Mouse (Mus musculus) hindlimb bud, embryonic 11.5 days (tissue): ENCODE measurements around the gene Dok1.

Source experiments
- DNase-seq: peaks from one replicate; pipeline ENCODE4 v3.0.0-alpha.2; 2012; ENCODE audit warnings: low read depth, low spot score; ENCODE audit errors: extremely low spot score

The Dok1 gene

DNA sequence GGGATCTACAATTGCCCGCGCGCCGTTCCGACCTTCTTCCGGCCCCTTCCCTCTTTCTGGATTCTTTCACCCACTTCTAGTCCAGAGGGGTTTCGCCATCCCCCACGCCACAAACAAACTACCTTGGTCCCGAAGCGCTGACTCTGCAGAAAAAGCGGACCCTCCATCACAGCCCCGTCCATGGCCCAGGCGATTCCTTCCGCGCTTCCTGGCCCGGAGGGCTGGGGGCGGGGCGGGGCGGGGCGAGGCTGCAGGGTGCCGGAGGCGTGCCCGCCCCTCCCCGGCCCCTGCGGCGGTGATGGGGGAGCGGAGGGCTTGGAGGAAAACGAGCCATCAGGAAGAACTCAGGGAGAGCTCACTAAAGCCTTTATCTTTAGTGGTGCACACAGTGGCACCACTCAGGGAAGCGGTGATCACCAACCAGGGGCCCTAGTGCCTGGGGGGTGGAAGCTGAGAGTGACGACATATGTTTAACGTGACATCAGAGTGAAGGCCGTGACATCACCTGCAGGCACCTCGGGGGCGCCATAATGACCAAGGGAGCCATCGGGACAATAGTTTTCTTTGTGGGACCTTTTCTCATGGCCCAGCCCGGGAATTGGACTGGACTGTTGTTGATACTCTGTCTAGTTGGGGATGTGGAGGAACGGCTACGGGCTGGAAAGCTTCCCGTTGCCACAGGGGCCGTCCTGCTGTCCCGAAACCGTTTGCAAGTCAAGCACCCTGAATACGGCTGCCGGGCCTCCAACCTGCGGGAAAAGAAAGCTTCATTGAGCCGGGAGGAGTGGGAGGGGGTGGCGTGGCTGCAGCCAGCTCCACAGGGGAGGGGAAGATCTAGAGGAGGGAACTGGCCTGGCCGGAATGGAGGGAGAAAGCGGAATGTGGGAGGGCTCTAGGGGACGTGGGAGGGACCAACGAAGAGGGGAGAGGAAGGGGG is at the start of gene Dok1, which contains the start of gene Loxl3:
Gene Dok1 (minus strand): TSS at position 223 of the 937 bp plus-strand sequence.
Gene Loxl3 (plus strand): TSS at position 925 of the 937 bp plus-strand sequence.
- DNase-seq = peak; percentile 37

DNA sequence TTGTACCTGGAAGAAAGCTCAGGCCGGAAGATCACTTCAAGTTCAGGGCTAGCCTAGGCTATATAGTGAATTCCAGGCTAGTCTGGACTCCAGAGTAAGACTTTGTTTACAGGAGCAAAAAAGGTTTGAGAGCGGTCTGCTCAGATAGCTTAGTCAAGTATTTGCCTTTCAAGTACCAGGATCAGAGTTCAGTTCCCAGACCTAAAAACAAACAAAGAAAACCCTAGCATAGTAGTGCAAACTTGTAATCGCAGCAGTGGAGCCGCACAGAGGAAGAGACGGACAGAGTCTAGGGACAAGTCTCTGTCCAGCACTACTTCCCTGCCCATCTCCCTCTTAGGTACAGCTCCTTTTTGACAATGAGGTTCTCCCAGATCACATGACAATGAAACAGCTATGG is 46.9 kb upstream of the Dok1 start:
- no peak for DNase-seq

DNA sequence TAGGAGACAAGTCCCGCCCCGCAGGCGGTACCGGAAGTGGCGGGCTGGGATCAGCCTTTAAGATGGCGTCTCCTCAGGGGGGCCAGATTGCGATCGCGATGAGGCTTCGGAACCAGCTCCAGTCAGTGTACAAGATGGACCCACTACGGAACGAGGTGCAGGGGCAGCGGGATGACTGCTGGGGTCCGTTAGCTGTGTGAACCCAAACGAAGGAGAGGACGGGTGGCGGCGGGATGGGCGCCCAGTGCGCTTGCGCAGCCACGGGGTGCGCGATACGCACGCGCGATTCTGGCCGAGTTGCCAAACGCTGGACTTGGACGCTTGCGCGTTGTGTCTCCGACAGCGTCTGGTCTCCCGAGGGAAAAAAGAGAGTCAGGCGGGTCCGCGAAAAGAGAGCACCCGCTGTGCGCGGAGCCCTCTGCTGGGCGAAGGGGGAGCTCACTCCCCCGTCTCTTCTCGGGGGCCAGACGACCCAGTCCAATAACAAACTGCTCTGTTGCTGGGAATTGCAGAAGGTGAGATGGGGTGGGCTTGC is 45.1 kb upstream of the Dok1 start:
- peak; percentile 96 for DNase-seq

DNA sequence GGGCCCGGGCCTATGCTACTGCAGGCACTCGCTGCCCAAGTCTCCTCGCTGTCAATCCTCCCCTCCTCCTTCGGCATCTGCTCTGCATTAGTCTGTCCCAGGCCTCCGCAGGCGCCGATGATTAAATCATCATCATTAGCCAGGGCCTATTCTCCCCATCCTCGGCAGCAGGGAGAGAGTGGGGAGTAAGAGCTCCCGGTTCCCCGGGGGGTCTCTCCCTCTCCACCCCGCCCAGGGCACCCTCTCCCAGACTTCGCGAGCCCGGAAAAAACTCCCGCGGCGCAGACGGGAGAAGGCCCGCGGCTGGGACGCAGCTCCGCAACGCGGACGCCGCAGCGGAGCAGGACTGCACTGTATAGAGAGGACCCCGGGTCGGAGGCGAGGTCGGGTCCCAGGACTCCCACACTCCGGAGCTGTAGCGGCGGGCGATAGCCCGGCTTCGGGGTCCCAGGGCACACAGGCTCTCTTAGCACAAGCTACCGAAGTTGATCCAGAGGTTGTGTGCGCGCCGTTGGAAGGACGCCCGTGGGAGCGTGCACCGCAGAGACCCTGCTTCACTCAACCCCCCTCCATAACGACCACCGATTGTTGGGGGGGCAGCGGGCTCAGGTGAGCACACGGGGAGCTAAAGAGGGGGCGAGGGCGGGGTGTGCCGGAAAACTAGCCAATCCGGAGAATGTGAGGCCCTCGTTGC is 44.5 kb upstream of the Dok1 start, which contains the start of gene Pcgf1:
Gene Pcgf1 (plus strand): TSS at position 240 of the 694 bp plus-strand sequence.
- DNase-seq = no peak

DNA sequence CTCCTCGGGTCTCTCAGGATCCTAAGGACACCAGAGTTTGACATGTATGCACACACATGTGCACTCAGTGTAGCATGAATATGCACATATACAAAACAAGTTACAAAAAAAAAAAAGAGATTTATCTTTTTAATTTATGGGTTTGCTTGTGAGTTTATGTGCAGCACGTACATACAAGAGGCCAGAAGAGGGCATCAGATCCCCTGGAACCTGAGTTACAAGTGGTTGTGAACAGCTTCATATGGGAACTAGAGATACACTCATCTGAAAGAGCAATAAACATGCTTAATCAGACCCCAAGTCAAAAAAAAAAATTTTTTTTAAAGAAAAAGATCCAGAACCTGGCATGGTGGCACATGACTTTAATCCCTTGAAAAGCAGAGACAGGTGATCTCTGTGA is 41.7 kb upstream of the Dok1 start:
- DNase-seq = no peak

DNA sequence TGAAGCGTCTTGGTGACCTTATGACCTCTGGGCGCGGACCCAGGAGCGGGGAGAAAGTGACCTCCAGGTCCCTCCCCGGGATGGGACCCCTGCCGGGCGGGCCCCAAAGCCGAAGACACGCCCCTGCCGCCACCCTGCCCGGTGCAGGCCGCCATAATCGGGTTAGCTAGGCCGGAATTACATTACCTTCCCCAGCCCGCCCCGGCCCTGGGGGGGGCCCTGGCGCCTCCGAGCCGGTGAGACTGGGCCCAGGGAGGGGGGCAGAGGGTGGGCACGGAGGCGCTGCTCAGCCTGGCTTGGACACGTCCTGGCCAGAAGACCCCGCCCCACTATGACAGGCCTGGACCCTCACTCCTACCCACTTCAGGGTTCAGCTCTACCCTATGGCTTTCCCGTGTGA is 37.9 kb upstream of the Dok1 start:
- DNase-seq = no peak

DNA sequence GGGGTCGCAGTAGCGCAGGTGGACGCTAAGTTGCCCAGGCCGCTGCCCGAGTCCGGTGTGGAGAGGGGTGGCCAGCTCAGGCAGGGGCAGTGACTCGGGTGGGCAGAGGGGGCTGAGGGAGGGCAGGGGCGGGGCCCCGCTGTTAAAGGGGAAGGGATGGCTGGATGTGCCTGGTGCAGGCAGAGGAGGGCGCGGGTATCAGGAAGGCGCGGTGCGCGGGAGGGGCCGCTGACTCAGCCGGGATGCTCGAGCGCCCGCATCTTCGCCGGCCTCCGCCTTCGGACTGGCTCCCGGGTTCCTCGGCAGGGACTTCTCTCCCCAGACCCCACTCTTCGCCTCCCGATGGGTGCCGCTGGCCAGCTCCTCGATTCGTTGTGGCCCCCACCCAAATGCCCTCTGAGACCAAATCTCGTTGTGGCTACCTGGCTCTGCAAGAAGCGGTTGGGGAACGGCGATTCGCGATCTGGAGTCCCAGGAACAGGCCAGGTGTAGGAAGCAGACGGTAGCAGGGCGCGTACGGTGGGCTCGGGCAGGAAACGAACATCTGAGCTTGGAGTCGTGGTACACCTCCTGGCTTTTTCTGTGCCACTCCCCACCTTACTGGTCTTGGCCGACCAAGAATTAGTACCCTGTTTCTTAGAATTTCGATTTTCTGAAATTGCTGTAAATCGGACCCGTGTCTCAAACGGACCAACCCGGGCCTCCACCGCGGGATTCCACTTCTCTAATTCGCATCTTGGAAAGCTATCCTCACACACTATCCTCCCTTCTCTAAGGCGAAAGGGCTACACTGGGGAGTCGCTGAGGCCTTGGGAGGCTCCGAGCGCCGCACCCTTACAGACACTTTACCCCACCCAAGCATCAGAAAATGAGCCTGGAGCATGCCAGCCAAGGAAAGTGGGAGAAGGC is 37.3 kb upstream of the Dok1 start:
- DNase-seq = no peak

DNA sequence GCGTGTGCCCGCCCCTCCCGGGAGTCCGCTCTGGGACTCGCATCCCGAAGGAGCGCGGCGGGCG is 36.8 kb upstream of the Dok1 start, which contains the start of gene Tlx2:
Gene Tlx2 (minus strand): TSS at position 47 of the 64 bp plus-strand sequence.
- no peak for DNase-seq

DNA sequence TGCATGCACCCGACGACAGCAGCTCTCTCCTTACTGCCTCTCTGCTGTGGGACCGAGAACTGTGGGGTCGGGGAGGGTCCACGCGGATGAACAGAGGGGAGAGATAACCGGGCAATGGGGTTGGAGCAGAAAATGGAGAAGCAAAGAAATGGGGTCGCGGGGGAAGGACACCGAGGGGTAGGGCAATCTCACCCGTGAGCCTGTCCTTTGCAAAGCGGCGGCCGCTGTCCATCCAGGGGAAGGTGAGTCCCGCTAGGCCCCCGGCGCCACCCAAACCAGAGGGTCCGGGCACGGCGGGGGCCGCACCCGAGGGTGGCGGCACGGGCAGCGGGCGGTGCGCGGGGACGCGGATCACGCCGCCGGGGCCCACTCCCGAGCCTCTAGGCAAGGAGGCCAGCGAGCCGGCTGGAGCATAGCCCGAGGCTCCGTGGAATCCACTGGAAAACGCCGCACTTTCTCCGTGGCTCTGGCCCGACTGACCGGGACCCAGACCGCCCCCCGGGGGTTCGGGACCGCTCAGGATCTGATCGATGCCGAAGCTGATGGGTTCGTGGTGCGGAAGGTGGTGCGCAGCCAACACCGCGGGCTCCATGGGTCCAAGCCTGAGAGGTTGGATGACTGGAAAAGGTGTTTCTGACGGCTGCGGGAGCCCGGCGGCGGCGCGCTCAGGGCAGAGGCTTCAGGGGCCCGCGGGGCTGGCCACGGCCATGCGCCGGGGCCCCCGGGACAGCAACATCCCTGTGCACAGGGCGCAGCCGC is 36.4 kb upstream of the Dok1 start:
- DNase-seq = no peak

DNA sequence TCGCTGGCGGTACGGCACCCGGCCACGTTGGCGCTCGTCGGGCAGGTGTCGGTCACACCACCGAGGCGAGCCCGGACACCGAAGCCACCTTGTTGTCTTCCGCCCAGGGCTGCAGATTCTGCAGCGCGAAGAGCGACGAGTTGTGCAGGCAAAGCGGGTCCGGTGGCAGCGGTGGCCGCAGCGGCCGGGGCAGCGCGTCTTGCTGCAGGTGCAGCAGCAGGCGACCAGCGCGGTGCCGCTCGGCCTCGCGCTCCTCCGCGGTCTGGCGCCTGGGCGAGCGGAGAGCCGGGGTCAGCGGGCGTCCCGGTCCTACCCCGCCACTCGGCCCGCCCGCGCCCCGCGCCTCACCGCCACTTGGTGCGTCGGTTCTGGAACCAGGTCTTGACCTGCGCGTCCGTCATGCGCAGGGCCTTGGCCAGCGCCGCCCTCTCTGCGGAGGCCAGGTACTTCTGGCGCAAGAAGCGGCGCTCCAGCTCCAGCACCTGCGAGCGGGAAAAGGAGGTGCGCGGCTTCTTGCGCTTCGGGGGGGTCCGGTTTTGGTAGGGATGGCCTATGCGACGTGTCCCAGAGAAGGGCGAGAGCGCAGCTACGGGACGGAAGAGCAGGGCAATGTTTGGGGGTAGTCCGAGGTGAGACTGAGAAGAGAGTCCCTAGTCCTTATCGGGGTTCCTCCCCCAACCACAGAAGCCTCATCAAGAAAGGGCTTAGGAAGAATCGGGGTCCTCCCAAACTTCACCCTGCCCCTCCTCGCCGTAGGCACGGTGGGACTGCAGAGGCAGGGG is 35.6 kb upstream of the Dok1 start:
- no peak for DNase-seq

DNA sequence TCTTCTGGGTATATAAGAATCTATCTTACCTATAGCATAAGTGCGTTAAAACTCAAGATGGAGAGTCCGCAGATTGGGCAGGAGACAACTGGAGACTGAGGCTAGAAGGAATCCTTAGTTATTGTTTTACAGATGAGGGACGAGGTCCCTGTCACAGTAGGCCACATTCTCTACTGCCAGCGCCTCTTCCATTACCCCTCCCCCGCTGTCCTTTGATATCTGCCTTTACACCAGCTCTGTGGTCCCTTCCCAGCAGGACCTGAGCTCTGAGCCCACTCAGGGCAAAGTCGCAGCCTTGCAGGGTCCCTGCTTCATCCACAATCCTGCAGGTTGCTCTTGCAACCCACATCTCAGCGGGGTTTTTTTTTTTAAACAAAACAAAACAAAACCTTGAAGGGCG is 35.0 kb upstream of the Dok1 start:
- no peak for DNase-seq

DNA sequence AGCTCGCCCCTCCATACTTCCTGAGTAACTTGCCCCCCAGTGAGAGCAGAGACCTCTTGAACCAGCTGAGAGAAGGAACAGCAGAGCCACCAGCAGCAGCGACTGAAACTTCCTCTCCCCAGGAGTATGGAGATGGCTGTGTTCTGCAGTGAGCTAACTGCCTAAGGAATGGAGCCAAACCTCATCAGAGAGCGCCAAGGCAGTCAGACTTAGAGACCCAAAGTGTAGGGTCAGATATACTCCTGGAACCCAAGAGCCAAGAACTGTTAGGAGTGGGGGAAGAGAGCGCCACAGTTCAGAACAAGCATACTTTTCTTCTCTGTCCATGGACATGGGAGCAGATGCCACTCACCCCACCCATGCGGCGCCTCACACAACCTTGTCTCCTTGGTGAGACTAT is 33.2 kb upstream of the Dok1 start:
- no peak for DNase-seq

DNA sequence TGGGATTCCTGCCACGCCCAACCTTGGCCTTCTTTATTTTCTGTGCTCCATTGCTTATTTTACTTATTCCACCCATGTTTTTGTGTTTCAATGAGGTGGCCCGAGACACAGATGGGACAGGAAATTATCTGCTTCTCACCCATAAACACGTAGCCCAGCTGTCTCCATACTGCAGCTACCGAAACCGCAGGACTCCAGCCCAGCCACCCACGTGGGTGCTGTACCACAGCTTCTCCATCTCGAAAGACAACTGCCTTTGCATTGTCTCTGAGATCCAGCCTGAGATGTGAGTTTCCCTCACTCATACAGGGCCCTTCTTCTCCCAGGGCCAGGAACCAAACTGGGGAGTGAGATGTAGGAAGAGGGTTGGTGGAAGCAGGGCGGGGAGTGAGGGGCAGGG is 32.7 kb upstream of the Dok1 start:
- no peak for DNase-seq

DNA sequence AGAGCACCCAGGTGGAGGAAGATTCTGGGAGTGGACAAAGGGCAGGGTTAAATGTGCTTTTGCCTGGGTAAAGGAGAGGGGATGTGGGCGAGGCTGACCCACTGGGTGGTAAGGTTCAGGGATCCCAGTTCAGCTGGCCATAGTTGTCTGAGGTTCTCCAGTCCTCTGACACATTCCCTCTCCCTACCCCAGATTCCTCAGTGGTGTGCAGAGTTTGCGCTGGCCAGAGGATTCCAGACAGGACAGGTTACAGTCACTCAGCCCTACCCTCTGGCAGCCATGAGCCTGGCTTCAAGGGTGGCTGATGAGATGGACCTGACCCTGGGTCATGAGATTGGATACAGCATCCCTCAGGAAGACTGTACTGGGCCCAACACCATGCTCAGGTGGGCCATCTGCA is 25.5 kb upstream of the Dok1 start:
- no peak for DNase-seq

DNA sequence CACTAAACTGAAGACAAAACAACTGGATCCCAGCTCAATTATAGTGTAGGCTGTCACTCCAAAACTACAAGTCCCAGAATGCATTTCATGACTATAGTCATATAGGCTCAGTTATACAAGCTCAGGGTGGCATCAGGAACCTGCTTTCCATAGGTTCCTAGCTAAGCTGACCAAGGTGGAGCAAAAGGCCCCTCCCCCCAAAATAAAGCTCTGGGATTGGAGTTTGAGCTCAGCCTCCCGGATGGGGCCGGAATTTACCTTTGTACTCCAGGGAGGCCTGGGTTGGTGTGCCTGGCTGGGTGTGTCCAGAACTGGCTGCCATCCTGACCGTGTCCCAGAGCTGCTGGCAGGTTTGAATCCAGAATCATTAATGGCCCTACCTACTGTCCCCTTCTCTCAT is 24.5 kb upstream of the Dok1 start, which contains the start of gene Dqx1:
Gene Dqx1 (plus strand): TSS at position 55 of the 400 bp plus-strand sequence.
- no peak for DNase-seq

DNA sequence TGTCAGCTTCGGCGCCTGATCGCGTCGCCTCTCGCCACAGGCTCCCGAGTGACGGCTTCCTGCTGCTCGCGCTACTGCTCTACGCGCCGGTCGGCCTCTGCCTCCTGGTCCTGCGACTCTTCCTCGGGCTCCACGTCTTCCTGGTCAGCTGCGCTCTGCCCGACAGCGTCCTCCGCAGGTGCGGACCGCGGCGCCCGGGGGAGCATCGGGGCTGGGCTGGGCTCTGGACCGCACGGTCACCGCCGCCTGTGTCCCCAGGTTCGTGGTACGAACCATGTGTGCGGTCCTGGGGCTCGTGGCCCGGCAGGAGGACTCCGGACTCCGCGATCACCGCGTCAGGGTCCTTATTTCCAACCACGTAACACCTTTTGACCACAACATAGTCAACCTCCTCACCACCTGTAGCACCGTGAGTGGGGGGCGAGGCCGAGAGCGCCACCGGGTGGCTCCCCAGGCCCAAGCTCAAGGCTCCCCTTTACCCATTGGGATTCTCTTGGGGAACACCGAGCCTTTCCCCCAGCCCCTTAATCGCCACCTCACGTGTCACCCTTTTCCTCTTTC is 21.7 kb upstream of the Dok1 start, which contains the start of gene Htra2:
Gene Htra2 (minus strand): TSS at position 403 of the 561 bp plus-strand sequence.
- DNase-seq = no peak

DNA sequence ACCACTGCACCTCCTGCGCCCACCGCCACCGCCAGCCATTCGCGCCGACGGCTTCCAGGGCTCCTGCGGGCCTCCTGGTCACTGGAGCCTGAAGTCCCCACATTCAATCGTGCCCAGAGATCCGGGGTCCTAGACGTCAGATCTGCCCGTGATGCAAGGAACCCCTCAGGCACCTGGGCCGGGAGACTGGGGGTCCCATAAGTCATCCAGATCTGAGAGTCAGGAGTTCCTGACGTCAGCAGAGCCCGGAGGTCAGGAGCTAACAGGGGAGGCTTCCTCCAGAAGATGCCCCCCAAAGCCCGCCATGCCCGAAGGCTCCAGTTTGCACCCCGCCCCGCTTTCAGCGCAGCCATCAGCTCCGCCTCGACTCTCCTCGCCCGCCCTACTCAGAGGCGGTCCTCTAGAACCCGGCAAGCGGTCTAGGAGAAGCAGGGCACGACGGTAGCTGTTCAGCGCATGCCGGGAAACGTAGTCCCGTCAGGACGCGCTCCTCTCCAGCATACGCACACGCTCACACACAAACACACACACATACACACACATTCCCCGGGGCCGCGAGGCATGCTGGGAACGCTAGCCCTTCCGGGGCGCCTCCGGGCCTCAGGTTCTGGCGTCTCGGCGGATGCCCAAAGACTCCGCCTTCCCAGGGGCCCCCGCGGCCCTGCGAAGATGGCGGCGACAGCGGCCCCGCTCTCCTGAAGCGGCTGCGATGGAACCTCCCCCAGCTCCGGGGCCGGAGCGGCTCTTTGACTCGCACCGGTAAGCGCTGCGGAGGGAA is 21.0 kb upstream of the Dok1 start, which contains the start of gene Aup1:
Gene Aup1 (plus strand): TSS at position 448 of the 778 bp plus-strand sequence.
- DNase-seq = peak; percentile 86
